Mouse (Mus musculus): ENCODE measurements around the gene Cbfa2t3.

DNA sequence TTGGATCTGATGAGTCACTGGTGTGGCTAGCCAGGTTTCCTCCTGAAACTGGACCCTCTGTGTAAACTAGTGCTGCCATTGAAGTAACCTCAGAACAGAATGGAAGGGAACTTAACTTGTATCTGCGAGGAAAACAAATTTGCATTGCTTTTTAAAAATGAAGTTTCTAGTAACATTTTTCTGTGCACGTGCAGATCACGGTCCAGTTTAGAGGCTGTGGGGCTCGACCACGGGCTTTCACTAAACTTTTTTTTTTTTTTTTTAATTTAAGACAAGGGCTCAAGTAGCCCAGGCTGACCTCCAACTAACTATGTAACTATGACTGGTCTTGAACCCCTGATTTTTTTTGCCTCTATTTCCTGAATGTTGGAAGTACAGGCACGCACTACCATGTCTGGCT, 4.0 kb upstream of the Cbfa2t3 start:
- no peak for TF ChIP-seq POLR2A (IDR thresholded peaks at IDR 0.05; ENCODE audit: borderline replicate concordance, control insufficient read depth, low read depth, low read length)
- no peak for TF ChIP-seq CTCF (IDR thresholded peaks at IDR 0.05; ENCODE audit: control insufficient read depth, insufficient read depth, low read length)
